Mouse (Mus musculus) cerebellum, postnatal 25 days (tissue): ENCODE data around the gene Gstm1.

Experiments used
- DNase-seq, 2 experiments: peaks; one replicate each; pipeline ENCODE4 v3.0.0; 2021; ENCODE audit warnings: mixed read lengths in 2 of 2

The Gstm1 gene

GRCm38 (mm10) chr3:107964026-107964425, 53.7 kb downstream of the Gstm1 start:
- DNase-seq = no peak
